Mouse (Mus musculus): ENCODE measurements around the gene Aipl1. TPM values are rescaled to one million over a fixed set of nuclear protein-coding genes. Genes with fewer than 3 reads are reported as not detected.

Aipl1 gene
- polyA plus RNA-seq, 1 experiment from 2014 or later = 0.11 TPM

DNA sequence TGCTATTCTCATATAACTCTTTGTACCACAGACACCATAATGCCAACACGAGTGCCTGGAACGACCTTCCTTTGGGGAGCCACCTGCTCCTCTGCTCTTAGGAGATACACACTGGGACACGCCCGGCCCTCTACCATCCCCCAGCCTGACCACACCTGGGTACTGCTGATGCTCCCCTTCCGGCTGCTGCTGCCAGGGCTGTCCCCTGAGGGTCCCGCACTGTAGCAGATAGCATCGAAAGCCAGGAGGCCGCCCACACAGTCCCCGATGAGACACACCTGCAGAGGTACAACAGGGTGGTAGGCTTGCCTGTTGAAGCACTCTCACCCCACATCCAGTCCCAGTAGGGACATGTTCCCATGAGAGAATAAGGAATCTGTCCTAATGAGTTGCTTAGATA is 33.4 kb upstream of the Aipl1 start:
- H3K4me3 ChIP-seq (ENCODE audit: low read depth, low read length) = no peak overlapping the region
- H3K4me2 ChIP-seq (ENCODE audit: low read depth, low read length) = no peak overlapping the region
- H3K27ac ChIP-seq (replicated peaks; ENCODE audit: low read depth, low read length) = no peak overlapping the region
- no peaks in the 10 kb centered on the region for H3K36me3 ChIP-seq (ENCODE audit: control insufficient read depth, insufficient read depth, low read length)
- ATAC-seq (ENCODE audit: low read depth) (peak; percentile 37; the same call in 1 of the 2 replicates), DNase-seq (ENCODE audit: low spot score) (no peak)
- no peaks in the 10 kb centered on the region for H3K27me3 ChIP-seq (replicated peaks; ENCODE audit: control insufficient read depth, insufficient read depth, low read length)
- WGBS = 78% methylated on average over 9 of the region's 9 CpGs
- no peaks in the 10 kb centered on the region for H3K9me3 ChIP-seq (ENCODE audit: control insufficient read depth, low read length)
- H3K4me1 ChIP-seq (ENCODE audit: control insufficient read depth, insufficient read depth, low read length) = no peaks in the 10 kb centered on the region
- no peak overlapping the region for H3K9ac ChIP-seq (ENCODE audit: low read depth, low read length)

DNA sequence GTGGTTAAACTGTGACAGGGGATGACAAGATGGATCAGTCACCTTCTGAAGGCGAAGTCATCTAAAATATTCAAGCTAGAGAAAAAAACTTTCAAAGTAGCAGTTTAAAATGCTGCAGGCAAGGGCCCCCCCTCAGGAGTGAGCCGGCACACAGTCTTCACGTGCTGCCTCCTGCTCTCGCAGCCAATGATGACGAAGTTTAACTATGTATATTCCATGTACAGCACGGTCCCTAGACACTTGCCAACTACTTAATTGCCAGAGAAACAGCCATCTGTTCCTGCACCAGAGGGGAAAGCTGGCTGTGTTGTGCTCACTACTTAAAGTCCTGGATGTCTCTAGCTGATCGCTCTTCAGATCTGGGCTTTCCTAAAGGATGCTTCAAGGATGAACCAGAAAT is 30.7 kb upstream of the Aipl1 start:
- Histone ChIP-seq H3K9ac (ENCODE audit: low read depth, low read length) (no peak overlapping the region), H3K27ac (replicated peaks; ENCODE audit: low read depth, low read length) (no peak overlapping the region), H3K4me3 (ENCODE audit: low read depth, low read length) (no peak overlapping the region), H3K4me1 (ENCODE audit: control insufficient read depth, insufficient read depth, low read length) (no peaks in the 10 kb centered on the region), H3K9me3 (ENCODE audit: control insufficient read depth, low read length) (peaks cover 15% of the 10 kb centered on the region), H3K4me2 (ENCODE audit: low read depth, low read length) (no peak overlapping the region), H3K27me3 (replicated peaks; ENCODE audit: control insufficient read depth, insufficient read depth, low read length) (no peaks in the 10 kb centered on the region), H3K36me3 (ENCODE audit: control insufficient read depth, insufficient read depth, low read length) (no peaks in the 10 kb centered on the region)
- ATAC-seq (ENCODE audit: low read depth) (0 out of 2 replicates have a peak, but pooled peaks have one; percentile 42), DNase-seq (ENCODE audit: low spot score) (peak; percentile 53)
- WGBS = 46% methylated on average over 7 of the region's 7 CpGs

DNA sequence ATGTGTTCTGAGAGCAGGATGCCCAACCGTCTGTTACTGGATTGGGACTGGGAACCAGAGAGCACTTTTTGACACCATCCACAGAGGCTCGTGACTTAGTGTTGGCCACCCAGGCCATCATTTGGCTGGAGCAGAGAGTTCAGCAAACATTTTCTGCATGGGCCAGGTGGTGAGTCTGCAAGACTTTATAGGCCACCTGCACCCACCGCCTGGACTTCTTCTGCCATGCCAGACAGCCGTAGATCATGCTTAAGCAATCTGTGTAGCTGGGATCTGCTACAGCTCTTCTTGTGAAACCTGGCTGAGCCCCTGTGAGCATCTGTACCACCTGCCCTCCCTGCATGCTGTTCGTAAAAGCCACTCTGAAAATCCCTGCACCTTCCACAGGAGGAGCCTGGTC is 30.0 kb upstream of the Aipl1 start:
- no peak for ATAC-seq (ENCODE audit: low read depth)
- 67% methylated on average over 5 of the region's 5 CpGs for WGBS
- Histone ChIP-seq H3K4me2 (ENCODE audit: low read depth, low read length) (no peak overlapping the region), H3K9ac (ENCODE audit: low read depth, low read length) (no peak overlapping the region), H3K4me3 (ENCODE audit: low read depth, low read length) (no peak overlapping the region), H3K27me3 (replicated peaks; ENCODE audit: control insufficient read depth, insufficient read depth, low read length) (no peaks in the 10 kb centered on the region), H3K9me3 (ENCODE audit: control insufficient read depth, low read length) (peaks cover 15% of the 10 kb centered on the region), H3K4me1 (ENCODE audit: control insufficient read depth, insufficient read depth, low read length) (no peaks in the 10 kb centered on the region), H3K36me3 (ENCODE audit: control insufficient read depth, insufficient read depth, low read length) (no peaks in the 10 kb centered on the region), H3K27ac (replicated peaks; ENCODE audit: low read depth, low read length) (no peak overlapping the region)
- DNase-seq (ENCODE audit: low spot score) = no peak

DNA sequence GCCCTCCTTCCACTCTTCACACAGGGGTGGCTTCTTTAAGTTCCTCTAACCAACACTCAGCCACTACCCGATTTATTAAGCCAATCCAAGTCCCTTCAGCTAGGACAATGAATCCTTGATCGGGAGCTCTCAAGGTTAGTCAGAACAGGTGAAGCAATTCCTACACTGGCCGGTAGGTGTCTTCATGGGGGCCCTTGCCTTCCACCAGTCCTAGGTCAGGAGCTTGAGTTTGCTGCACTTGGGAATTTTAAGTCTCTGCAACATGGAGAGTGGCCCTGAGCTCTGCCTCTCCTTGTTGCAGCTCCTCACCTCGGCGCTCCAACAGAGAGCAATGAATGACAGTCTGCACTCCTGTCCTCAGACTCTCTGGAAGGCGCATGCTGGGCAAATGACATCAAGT is 29.0 kb upstream of the Aipl1 start:
- Histone ChIP-seq H3K9me3 (ENCODE audit: control insufficient read depth, low read length) (peaks cover 15% of the 10 kb centered on the region), H3K4me2 (ENCODE audit: low read depth, low read length) (no peak overlapping the region), H3K9ac (ENCODE audit: low read depth, low read length) (no peak overlapping the region), H3K4me1 (ENCODE audit: control insufficient read depth, insufficient read depth, low read length) (no peaks in the 10 kb centered on the region), H3K27me3 (replicated peaks; ENCODE audit: control insufficient read depth, insufficient read depth, low read length) (no peaks in the 10 kb centered on the region), H3K27ac (replicated peaks; ENCODE audit: low read depth, low read length) (no peak overlapping the region), H3K4me3 (ENCODE audit: low read depth, low read length) (no peak overlapping the region), H3K36me3 (ENCODE audit: control insufficient read depth, insufficient read depth, low read length) (no peaks in the 10 kb centered on the region)
- WGBS = 28% methylated on average over 6 of the region's 6 CpGs
- ATAC-seq (ENCODE audit: low read depth) = no peak
- DNase-seq (ENCODE audit: low spot score) = no peak

DNA sequence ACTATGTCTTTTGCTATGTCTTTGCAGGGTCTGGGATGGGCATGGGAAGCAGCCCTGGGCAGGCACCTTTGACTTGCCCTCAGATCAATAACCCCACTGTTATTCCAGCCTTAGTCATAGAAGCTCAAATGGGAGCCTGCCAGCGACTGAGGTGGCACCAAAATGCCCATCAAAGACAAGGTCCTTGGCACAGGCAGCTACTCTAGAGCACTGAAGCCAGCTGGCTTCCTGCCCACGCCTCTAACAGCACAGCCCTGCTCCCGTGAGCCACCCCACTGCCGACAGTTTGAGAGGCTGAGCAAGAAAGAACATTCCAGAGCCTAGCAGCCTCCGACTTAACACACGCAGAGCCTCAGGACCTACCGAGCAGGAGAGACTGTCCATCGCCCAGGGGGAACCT is 27.8 kb upstream of the Aipl1 start:
- 83% methylated on average over 8 of the region's 8 CpGs for WGBS
- no peaks in the 10 kb centered on the region for H3K27me3 ChIP-seq (replicated peaks; ENCODE audit: control insufficient read depth, insufficient read depth, low read length)
- H3K9ac ChIP-seq (ENCODE audit: low read depth, low read length) = no peak overlapping the region
- H3K36me3 ChIP-seq (ENCODE audit: control insufficient read depth, insufficient read depth, low read length) = no peaks in the 10 kb centered on the region
- no peak for DNase-seq (ENCODE audit: low spot score)
- peaks cover 15% of the 10 kb centered on the region for H3K9me3 ChIP-seq (ENCODE audit: control insufficient read depth, low read length)
- no peak for ATAC-seq (ENCODE audit: low read depth)
- H3K4me2 ChIP-seq (ENCODE audit: low read depth, low read length) = no peak overlapping the region
- no peaks in the 10 kb centered on the region for H3K4me1 ChIP-seq (ENCODE audit: control insufficient read depth, insufficient read depth, low read length)
- no peak overlapping the region for H3K4me3 ChIP-seq (ENCODE audit: low read depth, low read length)
- no peak overlapping the region for H3K27ac ChIP-seq (replicated peaks; ENCODE audit: low read depth, low read length)

DNA sequence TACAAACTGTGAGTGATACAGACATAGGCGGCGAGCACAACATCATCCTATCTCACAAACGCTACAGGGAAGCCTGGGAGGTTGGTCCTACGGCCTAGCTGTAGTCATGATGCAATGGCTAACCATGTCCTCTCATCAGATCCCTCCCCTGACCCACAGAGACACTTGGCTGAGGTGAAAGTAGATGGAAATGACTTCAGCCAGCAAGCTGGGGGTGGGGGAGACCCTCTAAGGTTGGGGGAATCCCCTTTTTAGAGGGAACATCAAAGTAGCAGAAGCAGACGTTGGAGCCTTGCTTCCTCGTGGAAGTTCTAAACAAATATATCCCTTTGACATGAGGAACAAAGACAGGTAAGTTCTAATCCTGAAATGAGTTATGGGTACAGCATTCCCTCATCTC is 27.1 kb upstream of the Aipl1 start:
- Histone ChIP-seq H3K9me3 (ENCODE audit: control insufficient read depth, low read length) (peaks cover 15% of the 10 kb centered on the region), H3K9ac (ENCODE audit: low read depth, low read length) (no peak overlapping the region), H3K4me2 (ENCODE audit: low read depth, low read length) (no peak overlapping the region), H3K4me3 (ENCODE audit: low read depth, low read length) (no peak overlapping the region), H3K4me1 (ENCODE audit: control insufficient read depth, insufficient read depth, low read length) (no peaks in the 10 kb centered on the region), H3K36me3 (ENCODE audit: control insufficient read depth, insufficient read depth, low read length) (no peaks in the 10 kb centered on the region), H3K27ac (replicated peaks; ENCODE audit: low read depth, low read length) (no peak overlapping the region), H3K27me3 (replicated peaks; ENCODE audit: control insufficient read depth, insufficient read depth, low read length) (no peaks in the 10 kb centered on the region)
- ATAC-seq (ENCODE audit: low read depth) (no peak), DNase-seq (ENCODE audit: low spot score) (no peak)
- 86% methylated on average over 6 of the region's 6 CpGs for WGBS

DNA sequence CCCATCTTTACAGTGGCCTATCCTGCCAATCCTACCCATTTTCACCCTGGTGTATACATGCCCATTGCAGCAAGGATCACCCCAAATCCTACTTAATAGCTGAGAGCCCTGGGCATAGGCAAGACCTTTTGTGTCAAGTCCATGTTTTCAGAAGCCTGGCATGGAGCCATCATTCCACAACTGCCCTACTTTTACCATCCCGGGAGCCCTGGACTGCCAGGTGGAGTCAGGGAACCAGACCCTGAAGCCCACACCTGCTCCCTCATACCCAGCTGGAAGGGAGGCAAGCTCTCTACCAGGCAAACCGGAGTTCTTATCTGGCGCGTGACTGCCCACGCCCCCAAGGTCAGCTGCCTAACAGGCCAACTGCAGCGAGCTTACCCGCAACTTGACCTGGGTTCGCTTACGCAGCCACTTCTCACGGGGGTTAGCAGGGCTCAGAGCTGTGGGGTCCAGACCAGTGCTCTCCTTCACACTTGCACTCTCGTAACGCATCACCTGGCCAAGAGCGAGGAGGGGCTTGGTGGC is 23.8 kb upstream of the Aipl1 start:
- Histone ChIP-seq H3K36me3 (ENCODE audit: control insufficient read depth, insufficient read depth, low read length) (no peaks in the 10 kb centered on the region), H3K4me2 (ENCODE audit: low read depth, low read length) (no peak overlapping the region), H3K4me3 (ENCODE audit: low read depth, low read length) (no peak overlapping the region), H3K27me3 (replicated peaks; ENCODE audit: control insufficient read depth, insufficient read depth, low read length) (no peaks in the 10 kb centered on the region), H3K4me1 (ENCODE audit: control insufficient read depth, insufficient read depth, low read length) (no peaks in the 10 kb centered on the region), H3K9ac (ENCODE audit: low read depth, low read length) (no peak overlapping the region), H3K27ac (replicated peaks; ENCODE audit: low read depth, low read length) (no peak overlapping the region), H3K9me3 (ENCODE audit: control insufficient read depth, low read length) (peaks cover 15% of the 10 kb centered on the region)
- WGBS = 75% methylated on average over 13 of the region's 13 CpGs
- DNase-seq (ENCODE audit: low spot score) = no peak
- ATAC-seq (ENCODE audit: low read depth) = no peak

DNA sequence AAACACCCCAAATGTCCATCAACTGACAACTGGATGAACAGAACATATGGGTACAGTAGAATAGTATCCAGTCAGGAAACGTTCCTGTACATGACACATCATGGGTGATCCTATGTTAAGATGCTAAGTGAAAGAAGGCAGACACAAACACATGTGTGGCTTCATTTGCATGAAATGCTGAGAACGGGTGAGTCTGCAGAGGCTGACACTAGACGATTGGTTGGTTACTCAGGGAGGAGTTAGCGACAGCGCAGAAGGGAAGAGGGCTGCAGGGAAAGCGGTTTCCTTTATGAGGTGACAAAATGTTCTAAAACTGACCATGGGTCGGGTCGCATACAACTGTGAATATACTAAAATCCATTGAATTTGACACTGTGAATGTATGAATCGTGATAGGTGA is 23.1 kb upstream of the Aipl1 start:
- no peaks in the 10 kb centered on the region for H3K4me1 ChIP-seq (ENCODE audit: control insufficient read depth, insufficient read depth, low read length)
- no peak overlapping the region for H3K4me2 ChIP-seq (ENCODE audit: low read depth, low read length)
- H3K9me3 ChIP-seq (ENCODE audit: control insufficient read depth, low read length) = peaks cover 15% of the 10 kb centered on the region
- H3K27me3 ChIP-seq (replicated peaks; ENCODE audit: control insufficient read depth, insufficient read depth, low read length) = no peaks in the 10 kb centered on the region
- no peak for ATAC-seq (ENCODE audit: low read depth)
- H3K9ac ChIP-seq (ENCODE audit: low read depth, low read length) = no peak overlapping the region
- H3K4me3 ChIP-seq (ENCODE audit: low read depth, low read length) = no peak overlapping the region
- no peaks in the 10 kb centered on the region for H3K36me3 ChIP-seq (ENCODE audit: control insufficient read depth, insufficient read depth, low read length)
- no peak overlapping the region for H3K27ac ChIP-seq (replicated peaks; ENCODE audit: low read depth, low read length)
- 81% methylated on average over 9 of the region's 9 CpGs for WGBS
- DNase-seq (ENCODE audit: low spot score) = no peak

DNA sequence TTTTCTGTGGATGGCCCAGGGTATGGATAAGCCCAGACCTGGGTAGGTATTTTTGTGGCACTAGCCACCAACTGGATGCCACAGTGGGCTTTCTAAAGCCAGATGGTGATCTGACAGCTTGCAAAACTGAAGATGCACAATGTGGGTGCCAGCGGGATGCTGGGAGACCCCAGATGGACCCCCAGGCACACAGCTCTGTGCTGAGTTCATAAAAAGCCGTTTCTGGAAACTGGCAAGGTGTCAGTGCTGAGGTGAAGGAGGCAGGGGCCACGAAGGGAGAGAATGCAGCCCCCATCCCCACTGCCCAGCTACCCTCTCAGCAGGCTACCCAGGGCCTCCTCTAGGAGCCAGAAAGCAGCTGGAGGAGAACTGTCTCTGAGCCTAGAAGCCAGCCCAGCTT is 19.9 kb upstream of the Aipl1 start:
- no peaks in the 10 kb centered on the region for H3K36me3 ChIP-seq (ENCODE audit: control insufficient read depth, insufficient read depth, low read length)
- DNase-seq (ENCODE audit: low spot score) (no peak), ATAC-seq (ENCODE audit: low read depth) (no peak)
- 0 out of 2 replicates have a peak, but pooled peaks cover 2% of the 10 kb centered on the region for H3K27me3 ChIP-seq (replicated peaks; ENCODE audit: control insufficient read depth, insufficient read depth, low read length)
- H3K4me3 ChIP-seq (ENCODE audit: low read depth, low read length) = no peak overlapping the region
- no peak overlapping the region for H3K9ac ChIP-seq (ENCODE audit: low read depth, low read length)
- WGBS = 77% methylated on average over 2 of the region's 3 CpGs
- H3K9me3 ChIP-seq (ENCODE audit: control insufficient read depth, low read length) = no peaks in the 10 kb centered on the region
- H3K27ac ChIP-seq (replicated peaks; ENCODE audit: low read depth, low read length) = no peak overlapping the region
- H3K4me2 ChIP-seq (ENCODE audit: low read depth, low read length) = no peak overlapping the region
- 0 out of 2 replicates have a peak, but pooled peaks cover 7% of the 10 kb centered on the region for H3K4me1 ChIP-seq (ENCODE audit: control insufficient read depth, insufficient read depth, low read length)
